Mouse (Mus musculus) lung, adult 2 months (tissue): ENCODE measurements around the gene Zfp979.
"Not testable (repeated sequence)": the region's sequence is repeated elsewhere in the genome, so short reads cannot be mapped to it uniquely, and the experiment has no call there.

Source experiments
- CTCF ChIP-seq: fragments of 200-500 bp; IDR thresholded peaks from 2 replicates; pipeline ENCODE4 v1.5.1; 2011; ENCODE audit warnings: mild to moderate bottlenecking, low read length, control low read depth; ENCODE audit not compliant: insufficient read depth
- POLR2A ChIP-seq: fragments of 200-500 bp; IDR thresholded peaks from 2 replicates; pipeline ENCODE4 v1.6.1; 2011; ENCODE audit warnings: low read depth, mild to moderate bottlenecking, control low read depth, low read length, borderline replicate concordance; ENCODE audit errors: extremely low read depth

GRCm38 (mm10) chr4:147571156-147571555 lies 71.2 kb downstream of the Zfp979 start:
- not testable (repeated sequence) for TF ChIP-seq CTCF, POLR2A
